Mouse (Mus musculus) limb, embryonic 10.5 days (tissue): ENCODE data around the gene Hs3st3a1. TPM values are rescaled to one million over a fixed set of nuclear protein-coding genes. Genes with fewer than 3 reads are reported as not detected.

ENCODE experiments used
- DNase-seq: peaks from one replicate; pipeline ENCODE4 v3.0.0-alpha.2; 2017; ENCODE audit warnings: low spot score
- H3K27ac ChIP-seq: fragments of 300-500 bp; sonication (generic); 2 replicates; pipeline ENCODE4 v1.5.1; 2016; ENCODE audit warnings: mild to moderate bottlenecking
- H3K27me3 ChIP-seq: fragments of 300-500 bp; sonication (generic); 2 replicates; pipeline ENCODE4 v1.6.1; 2016; ENCODE audit warnings: low read depth, mild to moderate bottlenecking; ENCODE audit not compliant: poor library complexity, severe bottlenecking
- H3K36me3 ChIP-seq: fragments of 300-500 bp; sonication (generic); 2 replicates; pipeline ENCODE4 v1.6.1; 2016; ENCODE audit warnings: mild to moderate bottlenecking, moderate library complexity
- H3K4me1 ChIP-seq: fragments of 300-500 bp; sonication (generic); 2 replicates; pipeline ENCODE4 v1.6.1; 2016
- H3K4me3 ChIP-seq: fragments of 300-500 bp; sonication (generic); 2 replicates; pipeline ENCODE4 v1.5.1; 2016; ENCODE audit warnings: mild to moderate bottlenecking, moderate library complexity
- H3K9me3 ChIP-seq: fragments of 300-500 bp; sonication (generic); replicated peaks from 2 replicates; pipeline ENCODE4 v1.6.1; 2016; ENCODE audit warnings: mild to moderate bottlenecking
- WGBS: fragments of 180-500 bp; shearing (Covaris S2); methylation state at CpG from one replicate; pipeline ENCODE4 v1.1.7; 2016; 5-methylcytosine and 5-hydroxymethylcytosine counted together
- polyA plus RNA-seq: library from polyadenylated mRNA; unstranded; fragments of >200 nt; fragmentation: Nextera tagmentation; extraction: Ambion mirVana; gene quantifications from 2 replicates; pipeline ENCODE4 v1.2.1, GENCODE M21; 2016

Gene Hs3st3a1
- polyA plus RNA-seq, 1 experiment from 2014 or later, result 2.2 TPM

GRCm38 (mm10) chr11:64542335-64542734, 107.2 kb downstream of the Hs3st3a1 start:
- DNase-seq, result no peak
- no peak overlapping the region for H3K4me3 ChIP-seq
- H3K36me3 ChIP-seq, result no peaks in the 10 kb centered on the region
- H3K27me3 ChIP-seq, result peaks cover 31% of the 10 kb centered on the region; the same call in 1 of the 2 replicates
- H3K4me1 ChIP-seq, result peaks cover 45% of the 10 kb centered on the region
- H3K9me3 ChIP-seq, result no peaks in the 10 kb centered on the region
- H3K27ac ChIP-seq, result peak overlapping the region; percentile 2; the same call in 1 of the 2 replicates
- 45% methylated on average over 6 of the region's 6 CpGs for WGBS

GRCm38 (mm10) chr11:64543181-64543641, 108.1 kb downstream of the Hs3st3a1 start:
- Histone ChIP-seq H3K9me3 (no peaks in the 10 kb centered on the region), H3K4me1 (peaks cover 45% of the 10 kb centered on the region), H3K36me3 (no peaks in the 10 kb centered on the region), H3K27ac (no peak overlapping the region), H3K4me3 (no peak overlapping the region), H3K27me3 (peaks cover 33% of the 10 kb centered on the region; the same call in 1 of the 2 replicates)
- no peak for DNase-seq
- WGBS, result 35% methylated on average over 9 of the region's 9 CpGs

- Histone ChIP-seq H3K4me3 (no peak overlapping the region), H3K4me1 (peaks cover 48% of the 10 kb centered on the region), H3K27me3 (peaks cover 33% of the 10 kb centered on the region; the same call in 1 of the 2 replicates), H3K36me3 (no peaks in the 10 kb centered on the region), H3K27ac (0 out of 2 replicates have a peak overlapping the region, but pooled peaks have one; percentile 19), H3K9me3 (no peaks in the 10 kb centered on the region)
- WGBS, result 54% methylated on average over 5 of the region's 5 CpGs
- DNase-seq, result no peak
These were observed 109.1 kb downstream of the Hs3st3a1 start for GRCm38 (mm10) chr11:64544236-64544635.

- Histone ChIP-seq H3K36me3 (no peaks in the 10 kb centered on the region), H3K4me1 (peaks cover 23% of the 10 kb centered on the region), H3K9me3 (no peaks in the 10 kb centered on the region), H3K27me3 (peaks cover 51% of the 10 kb centered on the region), H3K27ac (peak overlapping the region; percentile 11; the same call in 1 of the 2 replicates), H3K4me3 (no peak overlapping the region)
- peak; percentile 53 for DNase-seq
- WGBS, result 20% methylated on average over 7 of the region's 7 CpGs
These were observed 114.2 kb downstream of the Hs3st3a1 start for GRCm38 (mm10) chr11:64549380-64549779.

GRCm38 (mm10) chr11:64549955-64550354, 114.8 kb downstream of the Hs3st3a1 start:
- DNase-seq, result no peak
- no peaks in the 10 kb centered on the region for H3K9me3 ChIP-seq
- 51% methylated on average over 8 of the region's 8 CpGs for WGBS
- peaks cover 19% of the 10 kb centered on the region for H3K4me1 ChIP-seq
- peaks cover 52% of the 10 kb centered on the region for H3K27me3 ChIP-seq
- H3K27ac ChIP-seq, result peak overlapping the region; percentile 11; the same call in 1 of the 2 replicates
- no peaks in the 10 kb centered on the region for H3K36me3 ChIP-seq
- no peak overlapping the region for H3K4me3 ChIP-seq

GRCm38 (mm10) chr11:64558282-64558681, 123.2 kb downstream of the Hs3st3a1 start:
- Histone ChIP-seq H3K27me3 (peaks cover 14% of the 10 kb centered on the region), H3K27ac (no peak overlapping the region)

GRCm38 (mm10) chr11:64559388-64559787, 124.3 kb downstream of the Hs3st3a1 start:
- Histone ChIP-seq H3K27ac (no peak overlapping the region), H3K9me3 (no peaks in the 10 kb centered on the region), H3K4me3 (no peak overlapping the region), H3K4me1 (peaks cover 8% of the 10 kb centered on the region), H3K27me3 (peaks cover 5% of the 10 kb centered on the region), H3K36me3 (no peaks in the 10 kb centered on the region)
- DNase-seq, result no peak
- WGBS, result 72% methylated on average over 1 of the region's 1 CpGs

More at GRCm38 (mm10) chr11:64558282-64558681, 123.2 kb downstream of the Hs3st3a1 start:
- Histone ChIP-seq H3K9me3 (no peaks in the 10 kb centered on the region), H3K4me3 (no peak overlapping the region), H3K4me1 (peaks cover 8% of the 10 kb centered on the region), H3K36me3 (no peaks in the 10 kb centered on the region)
- 89% methylated on average over 2 of the region's 2 CpGs for WGBS
- no peak for DNase-seq

GRCm38 (mm10) chr11:64560471-64560870, 125.3 kb downstream of the Hs3st3a1 start:
- WGBS, result 41% methylated on average over 2 of the region's 2 CpGs

GRCm38 (mm10) chr11:64562771-64563170, 127.6 kb downstream of the Hs3st3a1 start:
- 43% methylated on average over 4 of the region's 4 CpGs for WGBS
- DNase-seq, result no peak

More at GRCm38 (mm10) chr11:64560471-64560870, 125.3 kb downstream of the Hs3st3a1 start:
- H3K36me3 ChIP-seq, result no peaks in the 10 kb centered on the region
- H3K9me3 ChIP-seq, result no peaks in the 10 kb centered on the region
- H3K27me3 ChIP-seq, result no peaks in the 10 kb centered on the region
- H3K4me1 ChIP-seq, result peaks cover 8% of the 10 kb centered on the region
- H3K4me3 ChIP-seq, result no peak overlapping the region
- no peak overlapping the region for H3K27ac ChIP-seq
- DNase-seq, result no peak

More at GRCm38 (mm10) chr11:64562771-64563170, 127.6 kb downstream of the Hs3st3a1 start:
- H3K27me3 ChIP-seq, result no peaks in the 10 kb centered on the region
- H3K4me1 ChIP-seq, result peaks cover 8% of the 10 kb centered on the region
- H3K27ac ChIP-seq, result no peak overlapping the region
- H3K4me3 ChIP-seq, result no peak overlapping the region
- H3K9me3 ChIP-seq, result no peaks in the 10 kb centered on the region
- no peaks in the 10 kb centered on the region for H3K36me3 ChIP-seq

Other genes starting within 250 kb of the Hs3st3a1 start
- 1.4 and 1.5 TPM in 2 replicates for gene F930015N05Rik, start 1.3 kb downstream of the Hs3st3a1 start, polyA plus RNA-seq